ENCODE assay signal across 9 mouse cellular contexts in the genomic region with DNA sequence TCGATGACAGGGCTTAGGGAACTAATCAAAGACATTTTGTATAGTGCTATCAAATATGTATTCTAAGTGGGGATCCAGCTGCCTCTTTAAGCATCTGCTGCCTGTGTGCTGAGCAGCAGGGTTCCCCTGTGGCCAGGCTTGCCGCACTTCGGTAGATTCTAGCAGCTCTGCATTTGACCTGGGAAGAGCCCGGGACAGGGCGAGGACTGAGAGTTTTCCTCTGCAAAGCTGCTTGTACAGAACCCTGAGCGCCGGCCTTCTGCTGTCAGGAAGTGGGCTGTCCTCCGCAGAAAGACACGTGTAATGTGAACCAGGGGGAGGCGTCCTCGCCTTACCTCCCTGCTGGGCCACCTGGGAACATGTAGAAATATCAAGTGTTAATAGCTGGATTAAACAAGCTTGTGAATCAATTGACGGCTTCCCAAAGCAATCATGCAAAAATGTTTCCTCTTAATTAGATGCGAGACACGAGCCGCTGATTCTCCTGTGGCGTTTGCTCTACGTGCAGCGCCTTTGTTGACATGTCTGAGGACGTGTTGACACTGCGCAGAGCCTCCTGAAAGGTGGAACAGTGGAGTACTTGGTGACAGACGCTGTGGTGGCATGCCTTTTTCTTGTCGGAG.
A peak's percentile ranks its signal among the peaks of the same experiment; 100 is the strongest.
DNase-seq lines count a peak whose midpoint lies in the region; ATAC-seq and TF ChIP-seq lines count a peak whose summit lies in the region.
"Had no signal": no experiment of that assay in that cellular context is flagged by ENCODE, and none has a peak within 500 bp of the region (broad histone marks: within the 10 kb centered on the region; RNA-seq: fewer than 3 reads in every experiment).

No protein-coding gene starts in this region.

- TF ChIP-seq EP300 in lung, postnatal 0 days (IDR thresholded peaks at IDR 0.05) = 0 out of 2 replicates have a peak, but pooled peaks have one; percentile 21

- peak overlapping the region; percentile 36 for H3K4me2 ChIP-seq in embryonic facial prominence, embryonic 12.5 days (replicated peaks)
- peak overlapping the region; percentile 46 for H3K4me2 ChIP-seq in lung, postnatal 0 days (replicated peaks; ENCODE audit: low read depth, low read length)

- ATAC-seq in embryonic facial prominence, embryonic 12.5 days (ENCODE audit: insufficient number of reproducible peaks, insufficient read depth, low FRiP score, low TSS enrichment) = 0 out of 2 replicates have a peak, but pooled peaks have one; percentile 54
- ATAC-seq in lung, postnatal 0 days = peak; percentile 80
- no peak for ATAC-seq in megakaryocyte progenitor cell, adult 5-6 weeks (replicated peaks; ENCODE audit: poor library complexity)

- H3K4me3 ChIP-seq in cerebellum, adult 2 months (replicated peaks; ENCODE audit: insufficient read depth, low read depth, low read length) = peak overlapping the region; percentile 11
- no peak overlapping the region for H3K4me3 ChIP-seq in embryonic facial prominence, embryonic 12.5 days
- H3K4me3 ChIP-seq in hindbrain, embryonic 10.5 days = peak overlapping the region; percentile 18
- peak overlapping the region; percentile 0; the same call in 1 of the 2 replicates for H3K4me3 ChIP-seq in lung, postnatal 0 days (ENCODE audit: low read depth, low read length)

- H3K36me3 ChIP-seq in embryonic facial prominence, embryonic 12.5 days = no peaks in the 10 kb centered on the region
- H3K36me3 ChIP-seq in hindbrain, embryonic 10.5 days = no peaks in the 10 kb centered on the region
- no peaks in the 10 kb centered on the region for H3K36me3 ChIP-seq in lung, postnatal 0 days (ENCODE audit: insufficient read depth, low read length)

- no peak overlapping the region for H3K27ac ChIP-seq in cerebellum, adult 2 months (ENCODE audit: insufficient read depth, low read length)
- H3K27ac ChIP-seq in embryonic facial prominence, embryonic 12.5 days = 0 out of 2 replicates have a peak overlapping the region, but pooled peaks have one; percentile 4
- H3K27ac ChIP-seq in hindbrain, embryonic 10.5 days = no peak overlapping the region
- H3K27ac ChIP-seq in lung, postnatal 0 days (ENCODE audit: low read length) = peak overlapping the region; percentile 51; the same call in 1 of the 2 replicates
- H3K27ac ChIP-seq: macrophage had no signal

- no peak overlapping the region for H3K9ac ChIP-seq in embryonic facial prominence, embryonic 12.5 days
- H3K9ac ChIP-seq in lung, postnatal 0 days (replicated peaks; ENCODE audit: low read depth) = no peak overlapping the region

- WGBS in cerebellum, adult 2 months = 16% methylated on average over 22 of the region's 22 CpGs
- 31% methylated on average over 22 of the region's 22 CpGs for WGBS in embryonic facial prominence, embryonic 12.5 days
- 34% methylated on average over 22 of the region's 22 CpGs for WGBS in hindbrain, embryonic 10.5 days
- 23% methylated on average over 22 of the region's 22 CpGs for WGBS in lung, postnatal 0 days

- no peaks in the 10 kb centered on the region; the same call in 1 of the 2 replicates for H3K4me1 ChIP-seq in cerebellum, adult 2 months (ENCODE audit: control insufficient read depth, insufficient read depth, low read length)
- peaks cover 8% of the 10 kb centered on the region; the same call in 1 of the 2 replicates for H3K4me1 ChIP-seq in embryonic facial prominence, embryonic 12.5 days
- H3K4me1 ChIP-seq in hindbrain, embryonic 10.5 days (replicated peaks) = peaks cover 34% of the 10 kb centered on the region
- peaks cover 5% of the 10 kb centered on the region; the same call in 1 of the 2 replicates for H3K4me1 ChIP-seq in lung, postnatal 0 days (ENCODE audit: insufficient read depth, low read depth, low read length)

- H3K27me3 ChIP-seq in cerebellum, adult 2 months (ENCODE audit: control insufficient read depth, insufficient read depth, low read length) = no peaks in the 10 kb centered on the region
- H3K27me3 ChIP-seq in embryonic facial prominence, embryonic 12.5 days = 0 out of 2 replicates have a peak, but pooled peaks cover 3% of the 10 kb centered on the region
- H3K27me3 ChIP-seq in hindbrain, embryonic 10.5 days (ENCODE audit: insufficient read depth, poor library complexity, severe bottlenecking) = no peaks in the 10 kb centered on the region
- no peaks in the 10 kb centered on the region for H3K27me3 ChIP-seq in lung, postnatal 0 days (replicated peaks; ENCODE audit: insufficient read depth, low read length)

- no peak for TF ChIP-seq CTCF in cerebellum, adult 2 months (IDR thresholded peaks at IDR 0.05; ENCODE audit: borderline replicate concordance, insufficient read depth, low read depth, low read length)
- peak; percentile 17; the same call in 1 of the 2 replicates for TF ChIP-seq CTCF in lung, postnatal 0 days (IDR thresholded peaks at IDR 0.05)

- DNase-seq in cerebellum, adult 2 months = no peak
- no peak for DNase-seq in cerebellum, postnatal 36 days
- DNase-seq in hindbrain, embryonic 10.5 days (ENCODE audit: low spot score) = peak; percentile 34
- DNase-seq in lung, postnatal 0 days (ENCODE audit: low spot score) = peak; percentile 44
- no peak for DNase-seq in cerebellum, postnatal 4 days (ENCODE audit: low spot score in 2 of 2)
- no peak for DNase-seq in urinary bladder, postnatal 4 days (ENCODE audit: low spot score in 2 of 2)

- no peaks in the 10 kb centered on the region for H3K9me3 ChIP-seq in embryonic facial prominence, embryonic 12.5 days
- H3K9me3 ChIP-seq in hindbrain, embryonic 10.5 days = 0 out of 2 replicates have a peak, but pooled peaks cover 3% of the 10 kb centered on the region
- no peaks in the 10 kb centered on the region for H3K9me3 ChIP-seq in lung, postnatal 0 days (ENCODE audit: low read length)

- TF ChIP-seq POLR2A in cerebellum, adult 2 months (IDR thresholded peaks at IDR 0.05; ENCODE audit: borderline replicate concordance, insufficient read depth, low read length) = no peak

Comparison
In these comparisons a context has a peak if more than half of its experiments do, and no peak if none do; other contexts are left out.
1. DNase-seq: peak in hindbrain, embryonic 10.5 days (single experiment) and lung, postnatal 0 days (single experiment); none in cerebellum, adult 2 months (0 of 2), cerebellum, postnatal 36 days (0 of 2), cerebellum, postnatal 4 days (0 of 2) and urinary bladder, postnatal 4 days (0 of 2).
2. H3K27ac ChIP-seq: peak in embryonic facial prominence, embryonic 12.5 days (single experiment) and lung, postnatal 0 days (single experiment); none in cerebellum, adult 2 months (single experiment) and hindbrain, embryonic 10.5 days (single experiment).